Mouse (Mus musculus) splenic B cell, adult 2 months (primary cell): ENCODE data around the gene Olfr683.
"Not testable (repeated sequence)": the region's sequence is repeated elsewhere in the genome, so short reads cannot be mapped to it uniquely, and the experiment has no call there.

Experiments used
- DNase-seq: peaks from one replicate; pipeline ENCODE4 v3.0.0-alpha.2; 2011; ENCODE audit warnings: low read depth, low spot score
- H3K27me3 ChIP-seq: 2 replicates; pipeline ENCODE4 v1.6.1; 2012; ENCODE audit warnings: mild to moderate bottlenecking, low read length, moderate library complexity, mixed read lengths; ENCODE audit not compliant: control insufficient read depth, poor library complexity, insufficient read depth, severe bottlenecking
- H3K36me3 ChIP-seq: 2 replicates; pipeline ENCODE4 v1.6.1; 2012; ENCODE audit warnings: mild to moderate bottlenecking, low read length, moderate library complexity, mixed read lengths; ENCODE audit not compliant: control insufficient read depth, poor library complexity, insufficient read depth, severe bottlenecking

Gene Olfr683

GRCm38 (mm10) chr7:105146912-105147311 lies at the start of gene Olfr683:
Gene Olfr683 (minus strand): TSS chr7:105147012.
- Histone ChIP-seq H3K36me3 (no peaks in the 10 kb centered on the region), H3K27me3 (no peaks in the 10 kb centered on the region)
- no peak for DNase-seq

GRCm38 (mm10) chr7:105185912-105186311 lies 39.1 kb upstream of the Olfr683 start, which contains the start of gene Olfr685:
Gene Olfr685 (minus strand): TSS chr7:105186012.
- H3K27me3 ChIP-seq = no peaks in the 10 kb centered on the region
- DNase-seq = no peak
- H3K36me3 ChIP-seq = no peaks in the 10 kb centered on the region

- DNase-seq = no peak
- Histone ChIP-seq H3K27me3 (no peaks in the 10 kb centered on the region), H3K36me3 (no peaks in the 10 kb centered on the region)
Measured at GRCm38 (mm10) chr7:105170773-105171172, 24.0 kb upstream of the Olfr683 start.

DNA sequence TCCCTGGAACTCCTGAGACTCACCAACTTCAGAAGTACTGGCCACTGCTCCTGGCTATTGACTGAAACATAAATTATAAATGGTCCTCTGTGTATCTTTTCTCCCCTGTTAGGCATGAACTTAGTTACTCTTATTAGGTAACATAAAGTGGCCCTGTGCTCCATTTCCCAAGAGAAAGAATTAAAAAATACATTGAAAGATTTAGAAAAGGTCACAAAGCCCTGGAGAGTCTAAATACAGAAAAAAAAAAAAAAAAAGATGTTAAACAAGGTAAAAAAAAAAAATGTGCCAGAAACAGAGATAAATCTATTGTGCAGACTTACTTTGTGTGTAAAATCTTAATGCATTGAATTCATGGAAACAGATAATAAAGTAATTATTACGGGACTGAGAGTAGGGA lies 16.7 kb upstream of the Olfr683 start, which contains the start of gene Olfr684:
Gene Olfr684 (minus strand): TSS at position 101 of the 400 bp plus-strand sequence.
- Histone ChIP-seq H3K27me3 (no peaks in the 10 kb centered on the region), H3K36me3 (no peaks in the 10 kb centered on the region)
- DNase-seq = no peak

DNA sequence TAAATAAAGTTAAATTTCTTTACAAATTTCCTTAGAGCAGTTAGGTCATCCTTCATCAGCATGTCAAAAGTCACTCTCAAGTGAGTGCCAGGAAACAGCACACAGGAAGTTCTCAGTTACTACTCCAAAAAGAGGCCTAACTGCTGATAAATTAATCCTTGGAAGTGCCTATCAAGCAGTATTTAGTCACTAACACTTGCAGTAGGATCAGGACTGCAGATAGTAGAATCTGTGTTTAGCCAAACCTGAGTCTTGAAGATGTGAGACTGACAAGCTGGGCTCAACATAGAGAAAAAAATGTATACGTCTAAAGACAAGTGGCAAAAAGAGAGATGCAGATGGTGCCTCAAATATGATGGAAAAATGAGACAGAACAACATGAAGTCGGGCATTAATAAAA lies 5.5 kb downstream of the Olfr683 start:
- Histone ChIP-seq H3K27me3 (no peaks in the 10 kb centered on the region), H3K36me3 (no peaks in the 10 kb centered on the region)
- no peak for DNase-seq

- Histone ChIP-seq H3K27me3 (no peaks in the 10 kb centered on the region), H3K36me3 (no peaks in the 10 kb centered on the region)
- no peak for DNase-seq
Measured at GRCm38 (mm10) chr7:105116536-105116935, 30.3 kb downstream of the Olfr683 start, which contains the start of gene Olfr681. Gene Olfr681 (plus strand): TSS chr7:105116836.

GRCm38 (mm10) chr7:105092717-105093116 lies 54.1 kb downstream of the Olfr683 start, which contains the start of gene Olfr680-ps1:
Gene Olfr680-ps1 (minus strand): TSS chr7:105092817.
- DNase-seq, H3K36me3 ChIP-seq, H3K27me3 ChIP-seq: not testable (repeated sequence)
